Mouse (Mus musculus) spleen, adult 12 weeks (tissue): ENCODE data around the gene St6galnac5.

Source experiments
- DNase-seq: peaks from one replicate; pipeline ENCODE4 v3.0.0; 2022; ENCODE audit warnings: low spot score

St6galnac5 gene

GRCm38 (mm10) chr3:152981988-152982387 is at the start of gene St6galnac5:
Gene St6galnac5 (minus strand): TSS chr3:152982246.
- no peak for DNase-seq

GRCm38 (mm10) chr3:153030756-153031155 is 48.7 kb upstream of the St6galnac5 start:
- no peak for DNase-seq

- no peak for DNase-seq
Observed at GRCm38 (mm10) chr3:153024016-153024415, 42.0 kb upstream of the St6galnac5 start.

DNA sequence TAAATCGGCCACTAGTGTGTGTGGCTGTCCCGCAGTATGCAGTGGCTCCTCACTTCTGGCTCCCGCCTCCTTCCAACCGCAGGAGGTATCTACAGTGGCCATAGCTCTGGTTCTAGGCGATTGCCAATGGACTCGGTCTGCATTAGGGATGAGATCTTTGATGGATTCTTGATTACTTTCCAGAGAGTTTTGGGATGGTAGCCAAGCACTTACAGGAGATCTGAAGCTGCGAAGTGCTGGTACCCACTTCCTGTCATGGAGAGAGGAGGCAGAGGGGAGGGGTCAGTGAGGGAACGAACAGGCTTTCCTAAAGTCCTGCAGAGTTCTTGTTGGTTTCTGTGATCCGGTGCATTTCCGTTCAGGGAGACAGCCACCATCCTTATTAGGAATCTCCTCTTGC is 36.0 kb upstream of the St6galnac5 start:
- no peak for DNase-seq

DNA sequence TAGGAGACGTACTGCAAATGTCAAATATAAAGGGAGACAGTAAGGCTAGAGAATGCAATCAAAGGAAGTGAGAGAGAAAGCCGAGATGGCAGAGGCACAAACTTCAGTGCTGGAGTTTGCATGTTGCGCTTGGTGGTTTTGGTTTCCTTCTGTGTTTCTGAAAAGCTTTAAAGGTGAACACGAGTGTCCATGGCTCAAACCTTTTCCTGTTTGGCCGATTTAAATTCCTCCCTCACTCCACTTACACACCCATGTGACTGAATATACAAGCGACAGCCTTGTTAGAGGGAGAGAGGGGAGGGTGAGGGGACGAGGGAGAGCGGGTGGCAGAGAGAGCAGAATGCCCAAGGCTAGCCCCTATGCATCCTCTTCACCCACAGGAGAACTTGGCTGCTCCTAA is 34.3 kb upstream of the St6galnac5 start:
- no peak for DNase-seq

DNA sequence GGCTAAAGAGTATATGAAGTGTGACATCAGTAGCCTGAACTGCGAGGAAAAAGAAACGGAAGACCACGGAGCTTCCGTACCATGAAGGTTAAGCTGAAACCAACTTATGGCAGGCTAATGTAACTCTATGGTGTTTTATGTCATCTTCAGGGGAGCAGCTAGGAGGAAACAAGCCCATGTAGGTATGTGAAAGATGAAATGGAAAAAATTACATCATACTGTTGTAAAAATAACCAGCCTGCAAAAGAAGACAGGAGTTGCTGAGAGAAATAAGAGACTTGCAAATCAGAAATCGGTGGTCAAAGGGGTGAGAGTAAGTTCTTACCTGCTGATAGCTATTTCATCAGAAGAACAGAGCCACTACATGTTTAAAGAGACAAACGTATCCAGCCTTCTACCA is 24.8 kb upstream of the St6galnac5 start:
- no peak for DNase-seq

- DNase-seq, result no peak
Observed at GRCm38 (mm10) chr3:152998901-152999300, 16.9 kb upstream of the St6galnac5 start.

- no peak for DNase-seq
Observed at GRCm38 (mm10) chr3:152998106-152998505, 16.1 kb upstream of the St6galnac5 start.

DNA sequence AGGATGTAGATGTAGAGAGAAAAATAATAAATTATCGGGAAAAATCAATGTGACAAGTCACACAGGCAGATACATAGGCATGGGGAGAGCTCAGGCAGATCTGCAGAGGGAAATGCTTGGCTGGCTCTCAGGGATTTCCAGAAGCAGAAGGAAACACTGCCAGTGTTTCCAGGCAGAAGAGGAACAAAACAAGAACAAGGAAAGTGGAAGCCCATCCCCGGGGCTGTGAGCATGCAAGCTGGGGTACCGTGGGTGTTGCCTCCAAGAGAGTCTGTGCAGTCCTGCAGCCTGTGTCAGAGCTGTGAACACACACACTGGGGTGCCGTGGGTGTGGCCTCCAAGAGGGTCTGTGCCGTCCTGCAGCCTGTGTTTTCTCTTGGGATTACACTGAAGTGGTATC is 11.6 kb upstream of the St6galnac5 start:
- DNase-seq, result no peak

GRCm38 (mm10) chr3:152990787-152991186 is 8.7 kb upstream of the St6galnac5 start:
- DNase-seq, result no peak

DNA sequence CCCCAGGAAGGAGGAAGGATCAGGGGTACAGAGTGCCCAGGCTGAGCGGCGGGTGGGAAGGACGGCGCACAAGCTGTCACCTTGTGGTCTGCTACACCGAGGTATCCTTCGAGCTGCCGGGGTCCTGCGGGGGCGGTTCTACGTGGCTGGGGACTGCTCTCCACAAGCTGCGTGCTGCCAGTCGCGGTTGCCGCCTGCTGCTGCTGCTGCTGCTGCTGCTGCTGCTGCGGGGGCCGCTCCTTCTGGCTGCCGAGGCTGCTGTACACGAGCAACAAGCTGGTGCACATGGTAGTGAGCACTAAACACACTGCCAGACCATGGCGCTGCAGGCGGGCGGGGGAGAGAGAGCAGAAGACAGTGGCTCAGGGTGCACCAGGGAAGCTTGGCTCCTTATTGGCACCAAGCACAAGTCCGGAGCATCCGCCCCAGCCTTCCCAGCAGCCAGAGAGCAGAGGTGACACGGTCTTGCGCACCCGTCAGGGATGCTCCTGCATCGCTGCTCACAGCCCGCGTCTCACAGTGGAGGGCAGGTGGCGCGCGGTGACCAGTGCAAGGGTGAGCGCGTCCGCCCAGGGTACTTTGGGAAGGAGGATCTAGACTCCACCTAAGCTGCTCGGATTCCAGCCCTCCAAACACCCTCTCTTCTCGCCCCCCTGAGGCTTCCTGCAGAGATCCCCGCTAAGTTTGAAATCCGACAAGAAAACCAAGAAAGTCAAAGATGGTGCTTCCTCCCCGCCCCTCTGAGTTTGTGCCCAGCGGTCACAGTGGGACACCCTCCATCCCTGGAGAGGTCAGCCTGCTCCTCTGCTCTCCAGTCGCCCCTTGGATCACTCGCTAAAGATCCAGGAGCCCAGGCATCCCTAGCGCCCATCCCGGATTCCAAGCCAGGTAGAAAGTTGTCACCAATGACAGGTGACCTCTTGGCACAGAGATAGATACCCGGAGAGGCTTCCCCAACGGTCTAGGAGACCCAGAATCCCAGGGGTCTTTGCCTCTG is 770 bp downstream of the St6galnac5 start:
- DNase-seq, result no peak

DNA sequence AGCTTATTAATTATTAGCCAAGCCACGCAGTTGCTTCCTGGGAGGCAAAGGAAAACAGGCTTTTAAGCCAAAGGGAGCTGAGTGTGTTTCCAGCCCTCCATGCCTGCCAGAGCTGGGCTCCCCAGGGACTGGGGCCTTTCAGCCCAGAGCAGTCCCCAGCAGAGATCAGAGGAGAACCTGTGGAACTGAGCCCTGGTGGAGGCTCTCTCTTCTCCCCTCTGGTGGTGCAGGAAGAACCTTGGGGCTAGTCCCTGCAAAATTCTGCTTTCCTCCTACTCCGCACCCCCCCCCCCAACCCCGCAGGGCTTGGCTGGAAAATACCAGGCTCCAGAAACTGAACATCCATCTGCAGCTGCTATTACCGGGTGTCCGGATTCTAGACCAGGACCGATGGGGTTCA is 1.6 kb downstream of the St6galnac5 start:
- no peak for DNase-seq

DNA sequence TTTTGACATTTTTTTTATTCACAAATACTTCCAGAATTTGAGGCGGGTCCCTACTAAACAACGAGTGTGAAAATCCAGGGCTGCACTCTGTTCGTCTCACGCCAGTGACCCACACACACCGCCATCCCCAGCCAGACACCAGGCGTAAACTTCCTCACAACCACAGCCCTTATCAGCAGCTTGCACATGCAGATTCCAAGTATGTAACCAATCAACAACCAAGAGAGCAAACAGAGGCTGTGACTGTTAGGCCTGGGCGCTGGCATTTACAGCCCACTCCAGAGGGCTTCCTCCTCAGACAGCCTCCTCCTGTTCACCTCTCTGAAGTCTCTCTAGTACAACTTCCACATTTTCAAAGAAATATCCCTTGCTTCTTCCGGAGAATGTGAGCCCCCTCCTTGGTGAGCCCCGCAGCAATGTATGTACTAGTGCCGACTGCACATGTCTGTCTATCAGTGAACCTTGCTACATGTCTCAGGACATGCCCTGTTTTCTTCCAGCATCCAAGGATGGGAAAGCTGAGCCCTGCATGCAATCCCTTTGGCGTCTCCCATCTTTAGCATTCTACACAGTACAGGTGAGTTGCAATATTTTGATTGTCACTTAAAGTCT is 2.5 kb downstream of the St6galnac5 start:
- DNase-seq, result no peak

- no peak for DNase-seq
Observed at GRCm38 (mm10) chr3:152971373-152971772, 10.7 kb downstream of the St6galnac5 start.

DNA sequence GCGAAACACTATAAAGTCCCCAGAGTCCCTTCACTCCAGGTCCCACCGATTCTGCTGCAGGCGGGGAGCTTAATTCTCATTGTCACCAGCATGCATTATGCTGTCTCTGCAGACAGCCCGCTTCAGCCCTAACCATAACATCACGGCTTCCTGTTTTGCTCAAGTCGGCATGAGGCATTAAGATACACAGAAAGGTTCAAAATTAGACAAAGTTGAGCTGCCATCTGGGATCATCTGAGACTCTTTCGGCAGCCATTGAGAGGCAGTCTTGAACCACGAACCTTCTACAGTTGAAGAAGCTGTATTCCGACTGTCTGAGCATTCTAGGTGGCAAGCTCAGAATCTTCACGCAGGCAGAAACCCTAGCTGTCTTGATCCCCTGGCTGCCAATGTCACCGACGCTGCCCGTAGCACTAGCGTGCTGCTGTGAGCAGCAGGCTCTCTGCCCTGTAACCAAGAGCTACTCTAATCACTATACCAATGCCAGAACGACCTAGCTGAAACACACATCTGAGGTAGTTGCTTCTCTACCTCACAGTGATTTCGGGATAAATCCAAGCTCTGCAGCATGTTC is 12.2 kb downstream of the St6galnac5 start:
- no peak for DNase-seq

- DNase-seq, result no peak
Observed at GRCm38 (mm10) chr3:152961855-152962376, 20.1 kb downstream of the St6galnac5 start.

DNA sequence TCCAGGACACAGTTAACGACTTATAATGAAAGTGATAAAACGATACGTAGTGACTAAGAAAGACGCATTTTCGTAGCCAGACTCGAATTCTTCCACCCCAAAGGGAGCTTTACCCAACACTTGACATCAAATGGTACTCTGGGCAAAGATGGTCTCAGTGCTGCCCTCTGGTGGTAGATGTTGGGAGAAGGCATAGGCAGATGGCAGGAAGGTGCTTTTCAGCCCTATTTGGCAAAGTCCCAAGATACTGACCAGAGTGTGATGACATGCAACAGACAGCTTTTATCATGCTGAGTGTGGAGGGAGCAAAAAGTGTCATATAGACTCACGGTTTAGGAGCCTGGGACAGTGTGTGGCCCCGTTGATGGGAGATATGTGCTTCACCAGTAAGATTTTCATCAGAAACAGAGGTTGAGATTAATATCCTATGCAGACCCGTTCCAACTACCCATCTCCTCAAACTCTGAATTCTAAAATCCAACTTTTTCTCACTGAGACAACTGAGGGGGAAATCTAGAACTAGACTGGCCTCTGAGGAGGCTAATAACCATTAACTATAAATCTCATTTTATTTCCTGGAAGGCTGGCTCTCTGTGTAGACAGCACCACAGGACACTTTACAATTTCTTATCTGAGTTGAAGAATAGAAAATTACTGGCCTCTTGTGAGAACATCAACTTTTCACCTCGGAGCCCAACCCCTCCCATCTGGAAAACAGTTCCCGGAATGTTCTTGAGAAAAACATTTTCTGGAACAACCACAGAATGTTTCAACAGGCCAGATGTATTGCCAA is 23.5 kb downstream of the St6galnac5 start:
- peak; percentile 9 for DNase-seq

DNA sequence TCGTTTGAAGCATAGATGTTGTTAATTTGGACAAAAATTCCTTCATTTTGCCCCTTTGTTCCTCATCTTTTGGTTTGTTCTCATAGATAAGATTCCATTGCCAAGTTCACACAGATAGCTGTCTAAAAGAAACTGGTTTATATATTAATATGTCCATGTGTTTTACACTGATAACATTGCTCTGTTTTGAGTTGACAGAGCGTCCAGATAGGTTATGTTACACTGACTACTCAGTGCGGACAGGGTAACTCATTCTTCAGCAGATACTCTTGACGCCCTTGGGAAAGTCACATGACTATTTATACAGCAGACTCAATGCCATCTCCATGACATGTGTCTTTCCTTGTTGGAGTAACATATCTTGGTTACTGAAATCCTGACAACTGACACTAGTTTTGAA is 25.3 kb downstream of the St6galnac5 start:
- DNase-seq, result no peak

- DNase-seq, result no peak
Observed at GRCm38 (mm10) chr3:152956038-152956437, 26.0 kb downstream of the St6galnac5 start.

GRCm38 (mm10) chr3:152951634-152952545 is 30.2 kb downstream of the St6galnac5 start:
- DNase-seq, result no peak

DNA sequence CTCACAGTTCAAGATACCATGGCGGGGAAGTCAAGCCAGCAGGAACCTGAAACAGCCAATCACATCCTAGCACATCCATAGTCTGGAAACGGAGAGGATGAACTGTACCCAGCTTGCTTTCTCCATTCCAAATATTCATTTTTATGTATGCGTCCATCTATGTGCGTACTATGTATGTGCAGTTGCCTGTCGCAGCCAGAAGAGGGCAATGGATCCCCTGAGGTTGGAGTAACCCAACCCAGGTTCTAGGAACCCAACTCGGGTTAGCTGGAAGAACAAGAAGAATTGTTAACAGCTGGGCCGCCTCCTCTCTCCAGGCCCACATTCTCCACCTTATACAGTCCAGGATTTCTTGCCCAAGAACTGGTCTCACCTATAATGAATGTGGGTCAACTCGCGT is 31.1 kb downstream of the St6galnac5 start:
- no peak for DNase-seq
